Mouse (Mus musculus) megakaryocyte progenitor cell, adult 5-6 weeks (primary cell): ENCODE results near the gene Wfdc18. TPM values are rescaled to one million over a fixed set of nuclear protein-coding genes. Genes with fewer than 3 reads are reported as not detected.

Source experiments
- ATAC-seq: replicated peaks from 2 replicates; pipeline ENCODE4 v1.8.0; 2016; ENCODE audit warnings: mild to moderate bottlenecking, moderate TSS enrichment, inconsistent platforms; ENCODE audit not compliant: poor library complexity
- total RNA-seq, 2 experiments: library from RNA; stranded (forward) in 1 of 2; stranded (reverse) in 1 of 2; fragments of 157-497, 149-512 nt in 1 of 2; fragments of 200-1000 nt in 1 of 2; gene quantifications; 2 replicates each; pipeline versions ENCODE4 v1.2.3 to v1.2.4; 2015 to 2017

Gene Wfdc18
- not detected in 2 replicates for total RNA-seq (2015)
- total RNA-seq (2017): not detected in 2 replicates

GRCm38 (mm10) chr11:83708715-83709114 lies at the start of gene Wfdc18:
Wfdc18 (plus strand) TSS chr11:83709015.
- no peak for ATAC-seq

GRCm38 (mm10) chr11:83662204-83662603 lies 46.6 kb upstream of the Wfdc18 start, which contains the start of gene Ccl4:
Ccl4 (plus strand) TSS chr11:83662584.
- peak; percentile 81 for ATAC-seq

- ATAC-seq: peak; percentile 68
Measured at GRCm38 (mm10) chr11:83663532-83663931, 45.3 kb upstream of the Wfdc18 start.

GRCm38 (mm10) chr11:83671743-83672142 lies 37.1 kb upstream of the Wfdc18 start:
- ATAC-seq: no peak

GRCm38 (mm10) chr11:83675665-83676064 lies 33.1 kb upstream of the Wfdc18 start:
- no peak for ATAC-seq

- ATAC-seq: no peak
Measured at GRCm38 (mm10) chr11:83689918-83690317, 18.9 kb upstream of the Wfdc18 start.

GRCm38 (mm10) chr11:83692008-83692407 lies 16.8 kb upstream of the Wfdc18 start:
- ATAC-seq: no peak

- peak; percentile 50 for ATAC-seq
Measured at GRCm38 (mm10) chr11:83703705-83704104, 5.1 kb upstream of the Wfdc18 start, which contains the start of gene Wfdc17. Wfdc17 (plus strand) TSS chr11:83703991.

GRCm38 (mm10) chr11:83709683-83710082 lies 868 bp downstream of the Wfdc18 start:
- ATAC-seq: no peak

GRCm38 (mm10) chr11:83712671-83713070 lies 3.9 kb downstream of the Wfdc18 start:
- no peak for ATAC-seq

- peak; percentile 48; the same call in 1 of the 2 replicates for ATAC-seq
Measured at GRCm38 (mm10) chr11:83713925-83714324, 5.1 kb downstream of the Wfdc18 start.

- ATAC-seq: 0 out of 2 replicates have a peak, but pooled peaks have one; percentile 20
Measured at GRCm38 (mm10) chr11:83717042-83717665, 8.3 kb downstream of the Wfdc18 start.

GRCm38 (mm10) chr11:83720766-83721165 lies 12.0 kb downstream of the Wfdc18 start:
- ATAC-seq: no peak

- peak; percentile 55; the same call in 1 of the 2 replicates for ATAC-seq
Measured at GRCm38 (mm10) chr11:83728757-83729432, 20.1 kb downstream of the Wfdc18 start.

- ATAC-seq: no peak
Measured at GRCm38 (mm10) chr11:83731116-83731515, 22.3 kb downstream of the Wfdc18 start.

- ATAC-seq: no peak
Measured at GRCm38 (mm10) chr11:83733071-83733640, 24.3 kb downstream of the Wfdc18 start.

- no peak; the same call in 1 of the 2 replicates for ATAC-seq
Measured at GRCm38 (mm10) chr11:83734215-83734614, 25.4 kb downstream of the Wfdc18 start.

GRCm38 (mm10) chr11:83735881-83736280 lies 27.1 kb downstream of the Wfdc18 start:
- ATAC-seq: 0 out of 2 replicates have a peak, but pooled peaks have one; percentile 30

GRCm38 (mm10) chr11:83737109-83737558 lies 28.3 kb downstream of the Wfdc18 start:
- peak; percentile 47 for ATAC-seq

- peak; percentile 75 for ATAC-seq
Measured at GRCm38 (mm10) chr11:83739241-83739640, 30.4 kb downstream of the Wfdc18 start.

GRCm38 (mm10) chr11:83740443-83740991 lies 31.7 kb downstream of the Wfdc18 start:
- ATAC-seq: no peak
